8 mouse cellular contexts compared by ENCODE assay signal in genomic region chr7:19178035-19178434, GRCm38 (mm10). TPM values are rescaled to one million over a fixed set of nuclear protein-coding genes. Genes with fewer than 3 reads are reported as not detected.
A peak's percentile ranks its signal among the peaks of the same experiment; 100 is the strongest.
DNase-seq lines count a peak whose midpoint lies in the region; ATAC-seq lines count a peak whose summit lies in the region.
"Had no signal": no experiment of that assay in that cellular context is flagged by ENCODE, and none has a peak within 500 bp of the region (broad histone marks: within the 10 kb centered on the region; RNA-seq: fewer than 3 reads in every experiment).

No protein-coding gene starts in this region.

- no peak overlapping the region for H3K4me3 ChIP-seq in lung, embryonic 15.5 days
- H3K4me3 ChIP-seq in embryonic facial prominence, embryonic 13.5 days, result peak overlapping the region; percentile 37
- peak overlapping the region; percentile 67 for H3K4me3 ChIP-seq in hindbrain, embryonic 13.5 days
- peak overlapping the region; percentile 11; the same call in 1 of the 2 replicates for H3K4me3 ChIP-seq in neural tube, embryonic 12.5 days
- H3K4me3 ChIP-seq: erythroblast, embryonic 14.5 days had no signal

- no peaks in the 10 kb centered on the region for H3K9me3 ChIP-seq in lung, embryonic 15.5 days
- 0 out of 2 replicates have a peak, but pooled peaks cover 3% of the 10 kb centered on the region for H3K9me3 ChIP-seq in embryonic facial prominence, embryonic 13.5 days
- H3K9me3 ChIP-seq in hindbrain, embryonic 13.5 days, result no peaks in the 10 kb centered on the region
- H3K9me3 ChIP-seq in neural tube, embryonic 12.5 days, result no peaks in the 10 kb centered on the region

- H3K9ac ChIP-seq in lung, embryonic 15.5 days, result no peak overlapping the region
- H3K9ac ChIP-seq in embryonic facial prominence, embryonic 13.5 days, result no peak overlapping the region
- H3K9ac ChIP-seq in hindbrain, embryonic 13.5 days, result peak overlapping the region; percentile 60
- H3K9ac ChIP-seq in neural tube, embryonic 12.5 days, result peak overlapping the region; percentile 33; the same call in 1 of the 2 replicates

- H3K4me2 ChIP-seq in lung, embryonic 15.5 days, result 0 out of 2 replicates have a peak overlapping the region, but pooled peaks have one; percentile 50
- peak overlapping the region; percentile 59; the same call in 1 of the 2 replicates for H3K4me2 ChIP-seq in embryonic facial prominence, embryonic 13.5 days
- peak overlapping the region; percentile 76 for H3K4me2 ChIP-seq in hindbrain, embryonic 13.5 days
- peak overlapping the region; percentile 70 for H3K4me2 ChIP-seq in neural tube, embryonic 12.5 days (replicated peaks)

- no peak for DNase-seq in lung, postnatal 4 days
- no peak for DNase-seq in urinary bladder, postnatal 4 days (ENCODE audit: low spot score in 2 of 2)
- DNase-seq in retina, embryonic 14.5 days (ENCODE audit: low spot score), result no peak

- H3K36me3 ChIP-seq in lung, embryonic 15.5 days, result no peaks in the 10 kb centered on the region
- H3K36me3 ChIP-seq in embryonic facial prominence, embryonic 13.5 days, result no peaks in the 10 kb centered on the region
- H3K36me3 ChIP-seq in hindbrain, embryonic 13.5 days, result peaks cover 17% of the 10 kb centered on the region
- H3K36me3 ChIP-seq in neural tube, embryonic 12.5 days, result no peaks in the 10 kb centered on the region

- no peak for ATAC-seq in lung, embryonic 15.5 days (ENCODE audit: borderline replicate concordance, extremely low read depth, low FRiP score, low TSS enrichment)
- ATAC-seq in embryonic facial prominence, embryonic 13.5 days (ENCODE audit: insufficient number of reproducible peaks, insufficient read depth, low FRiP score, low TSS enrichment, low read depth), result no peak
- ATAC-seq in hindbrain, embryonic 13.5 days (ENCODE audit: low FRiP score), result no peak
- no peak for ATAC-seq in neural tube, embryonic 12.5 days (ENCODE audit: low FRiP score, low read depth)

- no peak overlapping the region for H3K27ac ChIP-seq in lung, embryonic 15.5 days
- no peak overlapping the region for H3K27ac ChIP-seq in embryonic facial prominence, embryonic 13.5 days
- no peak overlapping the region for H3K27ac ChIP-seq in hindbrain, embryonic 13.5 days
- H3K27ac ChIP-seq in neural tube, embryonic 12.5 days, result no peak overlapping the region

- WGBS in lung, embryonic 15.5 days, result 7% methylated on average over 18 of the region's 18 CpGs
- WGBS in embryonic facial prominence, embryonic 13.5 days, result 4% methylated on average over 18 of the region's 18 CpGs
- 14% methylated on average over 18 of the region's 18 CpGs for WGBS in hindbrain, embryonic 13.5 days
- 10% methylated on average over 18 of the region's 18 CpGs for WGBS in neural tube, embryonic 12.5 days

- peaks cover 68% of the 10 kb centered on the region for H3K27me3 ChIP-seq in lung, embryonic 15.5 days
- peaks cover 73% of the 10 kb centered on the region for H3K27me3 ChIP-seq in embryonic facial prominence, embryonic 13.5 days
- H3K27me3 ChIP-seq in hindbrain, embryonic 13.5 days, result peaks cover 57% of the 10 kb centered on the region
- peaks cover 54% of the 10 kb centered on the region for H3K27me3 ChIP-seq in neural tube, embryonic 12.5 days (replicated peaks)

- H3K4me1 ChIP-seq in lung, embryonic 15.5 days, result peaks cover 44% of the 10 kb centered on the region
- peaks cover 46% of the 10 kb centered on the region for H3K4me1 ChIP-seq in embryonic facial prominence, embryonic 13.5 days
- peaks cover 44% of the 10 kb centered on the region for H3K4me1 ChIP-seq in hindbrain, embryonic 13.5 days (replicated peaks)
- peaks cover 33% of the 10 kb centered on the region for H3K4me1 ChIP-seq in neural tube, embryonic 12.5 days

RNA-seq across cellular contexts. Expression of gene Eml2, which starts 1.8 kb away (rescaled TPM):
- polyA plus RNA-seq in lung, embryonic 15.5 days (2015; fragmentation: Nextera tagmentation; extraction: Ambion mirVana), result 10.7 and 12.2 TPM in 2 replicates
- 5.1 and 7.2 TPM in 2 replicates for polyA plus RNA-seq in embryonic facial prominence, embryonic 13.5 days (2015; fragmentation: Nextera tagmentation; extraction: Ambion mirVana)
- 6.6 and 8.2 TPM in 2 replicates for polyA plus RNA-seq in hindbrain, embryonic 13.5 days (2015; fragmentation: Nextera tagmentation; extraction: Ambion mirVana)
- 5.1 and 6.6 TPM in 2 replicates for polyA plus RNA-seq in neural tube, embryonic 12.5 days (2016; fragmentation: Nextera tagmentation; extraction: Ambion mirVana)

RNA-seq across cellular contexts. Expression of gene Gipr, which starts 12.1 kb away (rescaled TPM):
- 3.2 and 5.1 TPM in 2 replicates for polyA plus RNA-seq in lung, embryonic 15.5 days (2015; fragmentation: Nextera tagmentation; extraction: Ambion mirVana)
- 0.37 and 0.56 TPM in 2 replicates for polyA plus RNA-seq in embryonic facial prominence, embryonic 13.5 days (2015; fragmentation: Nextera tagmentation; extraction: Ambion mirVana)
- polyA plus RNA-seq in hindbrain, embryonic 13.5 days (2015; fragmentation: Nextera tagmentation; extraction: Ambion mirVana), result 1.6 and 2.3 TPM in 2 replicates
- polyA plus RNA-seq in neural tube, embryonic 12.5 days (2016; fragmentation: Nextera tagmentation; extraction: Ambion mirVana), result 1.1 and 1.8 TPM in 2 replicates
- polyA plus RNA-seq: erythroblast, embryonic 14.5 days had no signal

RNA-seq across cellular contexts. Expression of gene Snrpd2, which starts 28.5 kb away (rescaled TPM):
- 140 and 154 TPM in 2 replicates for polyA plus RNA-seq in lung, embryonic 15.5 days (2015; fragmentation: Nextera tagmentation; extraction: Ambion mirVana)
- polyA plus RNA-seq in embryonic facial prominence, embryonic 13.5 days (2015; fragmentation: Nextera tagmentation; extraction: Ambion mirVana), result 137 and 167 TPM in 2 replicates
- 123 and 128 TPM in 2 replicates for polyA plus RNA-seq in hindbrain, embryonic 13.5 days (2015; fragmentation: Nextera tagmentation; extraction: Ambion mirVana)
- polyA plus RNA-seq in neural tube, embryonic 12.5 days (2016; fragmentation: Nextera tagmentation; extraction: Ambion mirVana), result 124 and 133 TPM in 2 replicates

RNA-seq across cellular contexts. Expression of gene Qpctl, which starts 28.9 kb away (rescaled TPM):
- polyA plus RNA-seq in lung, embryonic 15.5 days (2015; fragmentation: Nextera tagmentation; extraction: Ambion mirVana), result 15.2 and 15.3 TPM in 2 replicates
- 15.2 and 16.2 TPM in 2 replicates for polyA plus RNA-seq in embryonic facial prominence, embryonic 13.5 days (2015; fragmentation: Nextera tagmentation; extraction: Ambion mirVana)
- 23.1 and 23.8 TPM in 2 replicates for polyA plus RNA-seq in hindbrain, embryonic 13.5 days (2015; fragmentation: Nextera tagmentation; extraction: Ambion mirVana)
- 19.5 and 20.9 TPM in 2 replicates for polyA plus RNA-seq in neural tube, embryonic 12.5 days (2016; fragmentation: Nextera tagmentation; extraction: Ambion mirVana)

RNA-seq across cellular contexts. Expression of gene Gpr4, which starts 34.3 kb away (rescaled TPM):
- polyA plus RNA-seq in lung, embryonic 15.5 days (2015; fragmentation: Nextera tagmentation; extraction: Ambion mirVana), result 2.2 TPM in 2 replicates
- polyA plus RNA-seq in embryonic facial prominence, embryonic 13.5 days (2015; fragmentation: Nextera tagmentation; extraction: Ambion mirVana), result 1.6 and 1.9 TPM in 2 replicates
- polyA plus RNA-seq in hindbrain, embryonic 13.5 days (2015; fragmentation: Nextera tagmentation; extraction: Ambion mirVana), result 1.8 and 2.3 TPM in 2 replicates
- 1.9 and 2.3 TPM in 2 replicates for polyA plus RNA-seq in neural tube, embryonic 12.5 days (2016; fragmentation: Nextera tagmentation; extraction: Ambion mirVana)
- polyA plus RNA-seq: erythroblast, embryonic 14.5 days had no signal

Comparison
In these comparisons a context has a peak if more than half of its experiments do, and no peak if none do; other contexts are left out.
1. H3K9ac ChIP-seq: peak in hindbrain, embryonic 13.5 days (single experiment) and neural tube, embryonic 12.5 days (single experiment); none in lung, embryonic 15.5 days (single experiment) and embryonic facial prominence, embryonic 13.5 days (single experiment).
2. Peak in every context shown above with its lines, with median percentiles within 50 percentile points of each other: H3K4me2 ChIP-seq.